Mouse (Mus musculus) MEL (cell line): ENCODE measurements around the gene Slco2b1. TPM values are rescaled to one million over a fixed set of nuclear protein-coding genes. Genes with fewer than 3 reads are reported as not detected.

ENCODE experiments used
- DNase-seq: peaks from one replicate; pipeline ENCODE4 v3.0.0; 2011; ENCODE audit warnings: low read depth, low spot score
- H3K27ac ChIP-seq: 2 replicates; pipeline ENCODE4 v1.5.1; 2012; ENCODE audit warnings: low read depth, mild to moderate bottlenecking, control low read depth, low read length, moderate library complexity; ENCODE audit not compliant: control insufficient read depth
- H3K27me3 ChIP-seq, 2 experiments: fragments of 150-350 bp in 1 of 2; sonication (generic) in 1 of 2; 2 replicates each; pipeline ENCODE4 v1.6.1; 2012; ENCODE audit warnings: low read length in 2 of 2, mild to moderate bottlenecking in 2 of 2, improper control_type of control experiment in 1 of 2, moderate library complexity in 1 of 2; ENCODE audit not compliant: insufficient read depth in 2 of 2, control insufficient read depth in 1 of 2
- H3K36me3 ChIP-seq, 2 experiments: 2 replicates each; pipeline ENCODE4 v1.6.1; 2012 to 2014; ENCODE audit warnings: low read length in 2 of 2, improper control_type of control experiment in 1 of 2, inconsistent platforms in 1 of 2, mild to moderate bottlenecking in 1 of 2; ENCODE audit not compliant: insufficient read depth in 2 of 2, control insufficient read depth in 1 of 2
- H3K4me1 ChIP-seq, 2 experiments: fragments of 150-350 bp in 1 of 2; sonication (generic) in 1 of 2; 2 replicates each; pipeline ENCODE4 v1.6.1; 2012; ENCODE audit warnings: low read length in 2 of 2, improper control_type of control experiment in 1 of 2, mild to moderate bottlenecking in 1 of 2; ENCODE audit not compliant: insufficient read depth in 2 of 2, control insufficient read depth in 1 of 2
- H3K4me3 ChIP-seq, 2 experiments: fragments of 150-350 bp in 1 of 2; sonication (generic) in 1 of 2; 2 replicates each; pipeline ENCODE4 v1.5.1; 2012; ENCODE audit warnings: low read depth in 2 of 2, low read length in 2 of 2, mild to moderate bottlenecking in 2 of 2, moderate library complexity in 2 of 2, control low read depth in 1 of 2, improper control_type of control experiment in 1 of 2; ENCODE audit not compliant: control insufficient read depth in 1 of 2, insufficient read depth in 1 of 2
- H3K79me2 ChIP-seq: 2 replicates; pipeline ENCODE4 v1.6.1; 2012; ENCODE audit warnings: mild to moderate bottlenecking, low read length, moderate library complexity; ENCODE audit not compliant: control insufficient read depth, poor library complexity, insufficient read depth
- H3K9ac ChIP-seq: 2 replicates; pipeline ENCODE4 v1.6.1; 2012; ENCODE audit warnings: low read depth, mild to moderate bottlenecking, control low read depth, low read length, moderate library complexity; ENCODE audit not compliant: control insufficient read depth, poor library complexity, severe bottlenecking
- H3K9me3 ChIP-seq: fragments of 150-350 bp; sonication (generic); replicated peaks from 2 replicates; pipeline ENCODE4 v1.6.1; 2012; ENCODE audit warnings: mild to moderate bottlenecking, low read length, improper control_type of control experiment, moderate library complexity; ENCODE audit not compliant: insufficient read depth
- CHD2 ChIP-seq: IDR thresholded peaks from 2 replicates; pipeline ENCODE4 v1.6.1; 2011; ENCODE audit warnings: low read length, improper control_type of control experiment
- EP300 ChIP-seq, 2 experiments: IDR thresholded peaks; 2 replicates each; pipeline ENCODE4 v1.6.1; 2011; ENCODE audit warnings: improper control_type of control experiment in 2 of 2, low read length in 2 of 2, low read depth in 1 of 2, mild to moderate bottlenecking in 1 of 2
- ETS1 ChIP-seq: IDR thresholded peaks from 2 replicates; pipeline ENCODE4 v1.6.1; 2012; ENCODE audit warnings: low read depth, mild to moderate bottlenecking, inconsistent platforms, low read length, improper control_type of control experiment, moderate library complexity
- GABPA ChIP-seq: IDR thresholded peaks from 2 replicates; pipeline ENCODE4 v1.6.1; 2012; ENCODE audit warnings: low read depth, mild to moderate bottlenecking, inconsistent platforms, low read length, improper control_type of control experiment, moderate library complexity
- GATA1 ChIP-seq: IDR thresholded peaks from 2 replicates; pipeline ENCODE4 v1.6.1; 2011; ENCODE audit warnings: low read depth, low read length, improper control_type of control experiment
- HCFC1 ChIP-seq: IDR thresholded peaks from 2 replicates; pipeline ENCODE4 v1.6.1; 2012; ENCODE audit warnings: low read depth, mild to moderate bottlenecking, inconsistent platforms, low read length, improper control_type of control experiment, moderate library complexity
- KAT2A ChIP-seq: conservative IDR thresholded peaks from 2 replicates; pipeline ENCODE4 v1.6.1; 2012; ENCODE audit warnings: low read depth, low read length, improper control_type of control experiment, inconsistent platforms
- MAZ ChIP-seq: IDR thresholded peaks from 2 replicates; pipeline ENCODE4 v1.6.1; 2012; ENCODE audit warnings: low read depth, mild to moderate bottlenecking, inconsistent platforms, low read length, improper control_type of control experiment
- MXI1 ChIP-seq: IDR thresholded peaks from 2 replicates; pipeline ENCODE4 v1.6.1; 2011; ENCODE audit warnings: mild to moderate bottlenecking, low read depth, low read length, improper control_type of control experiment
- MYB ChIP-seq: IDR thresholded peaks from 2 replicates; pipeline ENCODE4 v1.6.1; 2011; ENCODE audit warnings: mild to moderate bottlenecking, low read depth, low read length, improper control_type of control experiment
- MYC ChIP-seq: IDR thresholded peaks from 2 replicates; pipeline ENCODE4 v1.6.1; 2011; ENCODE audit warnings: low read depth, mild to moderate bottlenecking, low read length, improper control_type of control experiment, moderate library complexity
- NRF1 ChIP-seq: IDR thresholded peaks from 2 replicates; pipeline ENCODE4 v1.6.1; 2014; ENCODE audit warnings: low read depth, mild to moderate bottlenecking, inconsistent platforms, low read length, improper control_type of control experiment, moderate library complexity; ENCODE audit not compliant: poor library complexity, insufficient read depth, severe bottlenecking
- POLR2A ChIP-seq, 2 experiments: IDR thresholded peaks; 2 replicates each; pipeline ENCODE4 v1.6.1; 2011 to 2012; ENCODE audit warnings: low read length in 2 of 2, mild to moderate bottlenecking in 2 of 2, control low read depth in 1 of 2, improper control_type of control experiment in 1 of 2, low read depth in 1 of 2, moderate library complexity in 1 of 2; ENCODE audit not compliant: control insufficient read depth in 1 of 2, insufficient read depth in 1 of 2, poor library complexity in 1 of 2
- POLR2AphosphoS2 ChIP-seq: IDR thresholded peaks from 2 replicates; pipeline ENCODE4 v1.6.1; 2011; ENCODE audit warnings: low read length, improper control_type of control experiment
- POLR2AphosphoS5 ChIP-seq: IDR thresholded peaks from 2 replicates; pipeline ENCODE4 v1.6.1; 2012; ENCODE audit warnings: low read depth, borderline replicate concordance, mild to moderate bottlenecking, inconsistent platforms, low read length, moderate library complexity, mixed read lengths
- RAD21 ChIP-seq: IDR thresholded peaks from 2 replicates; pipeline ENCODE4 v1.6.1; 2011; ENCODE audit warnings: mild to moderate bottlenecking, low read depth, low read length, improper control_type of control experiment
- RCOR1 ChIP-seq: IDR thresholded peaks from 2 replicates; pipeline ENCODE4 v1.6.1; 2012; ENCODE audit warnings: low read depth, mild to moderate bottlenecking, inconsistent platforms, low read length, improper control_type of control experiment
- USF2 ChIP-seq, 2 experiments: IDR thresholded peaks; 2 replicates each; pipeline ENCODE4 v1.6.1; 2011 to 2012; ENCODE audit warnings: improper control_type of control experiment in 2 of 2, low read length in 2 of 2, borderline replicate concordance in 1 of 2, inconsistent platforms in 1 of 2, low read depth in 1 of 2, mild to moderate bottlenecking in 1 of 2; ENCODE audit not compliant: insufficient read depth in 1 of 2
- ZNF384 ChIP-seq: IDR thresholded peaks from 2 replicates; pipeline ENCODE4 v1.6.1; 2012; ENCODE audit warnings: low read depth, mild to moderate bottlenecking, inconsistent platforms, low read length, improper control_type of control experiment
- polyA plus RNA-seq, 2 experiments: library from polyadenylated mRNA; stranded (reverse) in 1 of 2; unstranded in 1 of 2; fragments of >175 nt in 1 of 2; fragments of >200 nt in 1 of 2; gene quantifications; 2 replicates each; pipeline versions ENCODE4 v1.2.1 to v1.2.4; 2012; ENCODE audit warnings: low replicate concordance in 2 of 2, low read depth in 1 of 2; ENCODE audit not compliant: insufficient read length in 2 of 2, insufficient read depth in 1 of 2, missing spikeins in 1 of 2
- total RNA-seq: library from RNA; depleted of rRNA; stranded (reverse); fragments of 300-350 nt; gene quantifications from 2 replicates; pipeline ENCODE4 v1.2.3, GENCODE M21; 2012

Gene Slco2b1
- total and polyA plus RNA-seq, 3 experiments: 0.06 TPM; not detected in 2

DNA sequence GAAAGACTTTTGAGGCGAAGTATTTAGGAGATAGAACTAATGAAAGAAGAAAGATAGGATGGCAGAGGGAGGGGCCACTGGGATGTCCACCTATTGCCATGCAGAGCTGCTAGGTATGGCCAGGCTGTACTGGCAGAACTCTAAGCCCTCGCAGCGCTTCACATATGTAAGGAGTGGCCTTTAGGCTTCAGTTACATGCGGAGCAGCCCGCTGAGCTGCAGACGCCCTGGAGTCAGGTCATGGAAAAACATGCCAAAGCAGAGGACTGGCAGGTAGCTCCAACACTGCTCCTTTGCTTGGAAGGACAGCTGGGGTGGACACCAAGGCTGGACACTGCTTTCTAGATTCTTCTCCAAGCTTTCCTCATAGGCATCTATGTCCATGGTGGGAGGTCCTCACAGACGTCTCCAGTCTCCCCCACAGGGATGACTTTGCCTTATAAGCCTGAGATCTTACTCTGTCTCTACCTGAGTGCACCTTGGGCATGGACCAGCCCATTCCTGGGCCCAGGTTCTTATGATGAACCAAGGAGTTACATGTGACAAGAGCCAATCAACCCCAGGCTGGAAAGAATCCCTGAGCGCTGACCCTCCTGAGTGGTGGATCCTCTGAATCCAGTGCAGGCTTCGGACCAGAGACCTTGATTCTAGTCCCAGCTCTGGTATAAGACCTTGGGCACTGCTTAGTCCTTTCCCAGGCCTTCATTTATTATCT lies 47.5 kb downstream of the Slco2b1 start:
- no peak for DNase-seq
- H3K36me3 ChIP-seq: no peaks in the 10 kb centered on the region
- no peak overlapping the region for H3K9ac ChIP-seq
- no peaks in the 10 kb centered on the region for H3K9me3 ChIP-seq
- no peak overlapping the region for H3K4me3 ChIP-seq
- H3K4me1 ChIP-seq: no peaks in the 10 kb centered on the region
- no peaks in the 10 kb centered on the region for H3K79me2 ChIP-seq
- TF ChIP-seq MAZ (no peak), USF2 (IDR thresholded peaks at IDR 0.05; ENCODE audit: borderline replicate concordance in 1 of 2, insufficient read depth in 1 of 2, low read depth in 1 of 2, low read length in 2 of 2) (no peak), KAT2A (no peak), POLR2AphosphoS5 (no peak), RAD21 (no peak), ETS1 (no peak)
- H3K27me3 ChIP-seq: peaks cover 0 to 4% of the 10 kb centered on the region in 2 experiments; a peak in 1 of 4 replicates
- H3K27ac ChIP-seq: no peak overlapping the region

DNA sequence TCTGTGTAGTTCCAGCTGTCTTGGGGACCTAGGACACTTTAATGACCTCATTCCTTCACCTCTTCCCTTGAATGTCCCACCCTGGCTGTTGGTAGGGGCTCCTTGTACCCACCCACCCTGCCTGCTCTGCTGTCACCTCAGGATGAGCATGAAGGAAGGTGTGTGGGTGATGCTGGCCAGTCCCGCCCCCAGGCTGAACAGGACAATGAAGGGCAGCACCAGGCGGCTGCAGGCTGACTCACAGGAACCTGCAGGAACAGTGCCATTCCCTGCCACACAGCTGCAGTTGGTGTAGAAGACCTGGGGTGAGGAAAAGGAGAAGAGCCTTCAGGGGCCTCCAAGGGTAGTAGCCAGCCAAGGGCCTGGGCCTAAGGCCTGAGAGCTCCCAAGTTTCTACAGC lies 48.8 kb downstream of the Slco2b1 start:
- Histone ChIP-seq H3K36me3 (no peaks in the 10 kb centered on the region), H3K79me2 (no peaks in the 10 kb centered on the region), H3K9ac (no peak overlapping the region), H3K4me1 (no peaks in the 10 kb centered on the region), H3K4me3 (no peak overlapping the region), H3K9me3 (no peaks in the 10 kb centered on the region), H3K27ac (no peak overlapping the region), H3K27me3 (peaks cover 0 to 4% of the 10 kb centered on the region in 2 experiments; a peak in 1 of 4 replicates)
- TF ChIP-seq POLR2A (IDR thresholded peaks at IDR 0.05; ENCODE audit: control insufficient read depth in 1 of 2, insufficient read depth in 1 of 2, low read depth in 1 of 2, low read length in 2 of 2, poor library complexity in 1 of 2): no peak
- no peak for TF ChIP-seq HCFC1
- TF ChIP-seq MYB: no peak
- TF ChIP-seq POLR2AphosphoS2: no peak
- DNase-seq: no peak

DNA sequence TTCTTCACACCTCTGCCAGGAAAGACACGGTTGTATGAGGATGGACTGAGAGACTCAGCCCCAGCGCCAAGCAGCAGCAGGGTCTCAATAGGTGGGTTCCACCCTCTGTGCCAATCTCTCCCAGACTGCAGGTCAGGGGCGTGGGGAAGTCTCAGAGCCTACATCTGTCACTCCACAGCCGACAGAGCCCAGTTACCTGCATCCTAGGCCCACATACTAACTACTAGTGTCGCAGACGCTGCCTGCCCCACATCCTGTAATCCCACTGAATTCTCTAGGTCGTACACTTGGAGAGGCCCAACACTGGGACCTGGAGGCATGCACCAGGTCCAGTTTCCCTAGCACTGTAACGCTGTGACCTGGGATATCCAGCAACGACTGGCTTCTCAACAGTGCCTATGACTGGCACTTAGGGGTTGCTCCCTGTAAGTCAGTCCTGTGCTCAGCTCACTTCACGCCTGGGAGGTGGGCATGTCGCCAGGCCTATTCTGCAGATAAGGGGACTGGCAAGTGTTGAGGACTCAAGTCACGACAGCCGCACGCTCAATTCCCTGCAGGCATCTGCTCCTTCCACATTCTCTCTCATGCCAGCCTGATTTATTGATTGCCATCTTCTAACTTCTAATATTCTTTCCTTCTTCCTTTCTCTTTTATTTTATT lies 49.4 kb downstream of the Slco2b1 start:
- H3K4me1 ChIP-seq: no peaks in the 10 kb centered on the region
- no peak overlapping the region for H3K4me3 ChIP-seq
- peaks cover 0 to 4% of the 10 kb centered on the region in 2 experiments; a peak in 2 of 4 replicates for H3K27me3 ChIP-seq
- no peaks in the 10 kb centered on the region for H3K9me3 ChIP-seq
- H3K36me3 ChIP-seq: no peaks in the 10 kb centered on the region
- H3K9ac ChIP-seq: no peak overlapping the region
- no peak overlapping the region for H3K27ac ChIP-seq
- DNase-seq: peak; percentile 41
- TF ChIP-seq GATA1 (no peak), POLR2AphosphoS2 (no peak), GABPA (no peak), EP300 (IDR thresholded peaks at IDR 0.05; ENCODE audit: low read depth in 1 of 2, low read length in 2 of 2) (no peak), MXI1 (no peak), USF2 (IDR thresholded peaks at IDR 0.05; ENCODE audit: borderline replicate concordance in 1 of 2, insufficient read depth in 1 of 2, low read depth in 1 of 2, low read length in 2 of 2) (no peak), ZNF384 (no peak), ETS1 (no peak), RCOR1 (no peak), POLR2A (IDR thresholded peaks at IDR 0.05; ENCODE audit: control insufficient read depth in 1 of 2, insufficient read depth in 1 of 2, low read depth in 1 of 2, low read length in 2 of 2, poor library complexity in 1 of 2) (no peak), MYC (no peak), NRF1 (no peak), CHD2 (no peak)
- H3K79me2 ChIP-seq: no peaks in the 10 kb centered on the region
